Mouse (Mus musculus) lung, embryonic 15.5 days (tissue): ENCODE data around the gene Rab8a. TPM values are rescaled to one million over a fixed set of nuclear protein-coding genes. Genes with fewer than 3 reads are reported as not detected.

ENCODE experiments used
- ATAC-seq: fragments of 200-750 bp; cut with Nextera tagmentation; 2 replicates; pipeline ENCODE4 v1.8.0; 2017; ENCODE audit warnings: moderate number of reproducible peaks, borderline replicate concordance; ENCODE audit not compliant: low FRiP score, low TSS enrichment; ENCODE audit errors: extremely low read depth
- H3K27ac ChIP-seq: fragments of 300-500 bp; sonication (generic); 2 replicates; pipeline ENCODE4 v1.5.1; 2015; ENCODE audit warnings: moderate library complexity, mild to moderate bottlenecking, inconsistent platforms
- H3K27me3 ChIP-seq: fragments of 300-500 bp; sonication (generic); 2 replicates; pipeline ENCODE4 v1.6.1; 2015; ENCODE audit warnings: inconsistent platforms
- H3K36me3 ChIP-seq: fragments of 300-500 bp; sonication (generic); 2 replicates; pipeline ENCODE4 v1.6.1; 2015; ENCODE audit warnings: inconsistent platforms
- H3K4me1 ChIP-seq: fragments of 300-500 bp; sonication (generic); 2 replicates; pipeline ENCODE4 v1.6.1; 2015; ENCODE audit warnings: inconsistent platforms
- H3K4me2 ChIP-seq: fragments of 300-500 bp; sonication (generic); 2 replicates; pipeline ENCODE4 v1.6.1; 2015; ENCODE audit warnings: inconsistent platforms, mild to moderate bottlenecking, moderate library complexity
- H3K4me3 ChIP-seq: fragments of 300-500 bp; sonication (generic); 2 replicates; pipeline ENCODE4 v1.5.1; 2015; ENCODE audit warnings: mild to moderate bottlenecking, inconsistent platforms
- H3K9ac ChIP-seq: fragments of 300-500 bp; sonication (generic); 2 replicates; pipeline ENCODE4 v1.6.1; 2015; ENCODE audit warnings: inconsistent platforms
- H3K9me3 ChIP-seq: fragments of 300-500 bp; sonication (generic); 2 replicates; pipeline ENCODE4 v1.6.1; 2016; ENCODE audit warnings: inconsistent platforms
- WGBS: fragments of 180-500 bp; shearing (Covaris S2); methylation state at CpG from one replicate; pipeline ENCODE4 v1.1.7; 2015; 5-methylcytosine and 5-hydroxymethylcytosine counted together
- polyA plus RNA-seq: library from polyadenylated mRNA; unstranded; fragments of >200 nt; fragmentation: Nextera tagmentation; extraction: Ambion mirVana; gene quantifications from 2 replicates; pipeline ENCODE4 v1.2.1, GENCODE M21; 2015

Gene Rab8a
- polyA plus RNA-seq, 1 experiment from 2014 or later, result 118 TPM

DNA sequence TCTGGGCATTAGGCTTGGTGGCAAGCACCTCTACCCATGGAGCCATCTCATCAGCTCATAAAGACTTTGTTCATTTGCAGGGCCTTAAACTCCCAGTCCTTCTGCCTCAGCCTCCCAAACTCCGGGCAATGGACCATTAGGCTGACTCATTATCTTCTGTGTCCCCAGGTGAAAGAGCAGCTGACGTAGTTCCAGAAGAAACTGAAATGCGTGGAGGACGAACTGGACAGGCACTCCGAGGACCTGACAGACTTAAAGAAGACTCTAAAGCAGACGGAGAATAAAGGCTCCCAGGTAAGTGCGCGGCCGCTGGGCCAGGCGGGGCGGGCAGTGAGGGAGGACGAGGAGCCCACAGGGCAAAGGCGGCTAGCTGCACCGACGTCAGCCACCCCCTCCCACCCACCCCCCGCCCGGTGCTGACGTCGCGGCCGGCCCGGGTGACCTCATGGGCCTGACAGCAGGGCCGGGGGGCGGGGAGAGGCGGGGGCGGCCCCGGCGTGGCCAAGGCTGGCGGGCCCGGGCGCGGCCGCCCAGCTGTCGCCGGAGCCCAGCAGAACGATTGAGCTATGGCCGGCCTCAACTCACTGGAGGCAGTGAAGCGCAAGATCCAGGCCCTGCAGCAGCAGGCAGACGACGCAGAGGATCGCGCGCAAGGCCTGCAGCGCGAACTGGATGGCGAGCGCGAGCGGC is 26.1 kb upstream of the Rab8a start, which contains the start of gene Tpm4:
Tpm4 (plus strand) TSS at position 220 of the 690 bp plus-strand sequence.
- WGBS, result 1% methylated on average over 39 of the region's 49 CpGs
- peak within 1 kb of the TSS; percentile 86 for H3K4me3 ChIP-seq
- no peaks in the 10 kb centered on the region for H3K27me3 ChIP-seq
- H3K4me2 ChIP-seq, result peak within 1 kb of the TSS; percentile 70
- peak within 1 kb of the TSS; percentile 100 for H3K27ac ChIP-seq
- no peaks in the 10 kb centered on the region for H3K9me3 ChIP-seq
- peak; percentile 83 for ATAC-seq
- H3K9ac ChIP-seq, result peak within 1 kb of the TSS; percentile 99
- H3K36me3 ChIP-seq, result peaks cover 23% of the 10 kb centered on the region
- peaks cover 34% of the 10 kb centered on the region for H3K4me1 ChIP-seq

DNA sequence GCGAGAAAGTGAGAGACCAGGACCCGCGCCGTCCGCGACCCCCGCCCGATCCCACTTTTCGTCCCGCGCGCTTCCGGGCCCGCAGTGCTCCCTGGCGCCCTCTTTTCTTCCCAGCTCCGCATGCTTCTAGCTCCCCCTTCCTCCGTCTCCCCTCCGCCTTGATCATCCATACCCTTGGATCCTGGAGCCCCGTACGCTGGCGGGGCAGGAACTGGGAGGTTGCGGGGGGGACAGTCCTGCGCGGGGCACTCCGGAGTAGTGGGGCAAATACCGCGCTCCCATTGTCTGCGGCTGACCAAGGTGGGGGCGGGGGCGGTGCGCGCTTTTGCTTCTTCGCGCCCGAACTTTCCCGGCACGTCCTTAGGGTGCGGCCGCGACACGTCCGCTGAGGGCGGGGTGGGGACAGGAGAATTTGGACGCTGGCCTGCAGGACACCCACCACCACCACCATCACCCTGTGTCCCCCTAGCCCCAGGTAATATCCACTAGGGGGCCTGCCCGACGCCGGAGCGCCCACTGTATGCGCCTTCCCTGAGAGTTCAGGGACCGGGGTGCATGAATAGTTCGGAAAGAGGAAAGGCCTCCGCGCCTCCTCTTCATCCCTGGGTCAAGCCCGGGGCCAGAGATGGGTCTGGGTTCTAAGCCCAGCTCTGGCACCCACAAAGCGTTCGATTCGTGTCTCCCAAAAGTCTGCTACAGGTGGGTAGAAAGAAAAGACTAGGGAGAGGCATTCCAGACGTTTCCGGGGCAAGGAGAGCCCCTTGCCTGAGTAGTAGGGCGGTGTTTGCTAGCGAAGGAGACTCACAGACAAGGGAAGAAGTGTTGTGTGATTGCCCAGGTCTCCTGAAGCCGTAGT is 25.3 kb upstream of the Rab8a start:
- Histone ChIP-seq H3K9me3 (no peaks in the 10 kb centered on the region), H3K27me3 (no peaks in the 10 kb centered on the region), H3K4me2 (peak overlapping the region; percentile 70), H3K4me3 (peak overlapping the region; percentile 86), H3K4me1 (peaks cover 34% of the 10 kb centered on the region), H3K36me3 (peaks cover 30% of the 10 kb centered on the region), H3K27ac (peak overlapping the region; percentile 100), H3K9ac (peak overlapping the region; percentile 99)
- peak; percentile 53 for ATAC-seq
- under 1% methylated on average over 44 of the region's 62 CpGs for WGBS

- no peaks in the 10 kb centered on the region for H3K9me3 ChIP-seq
- ATAC-seq, result peak; percentile 78
Observed at GRCm38 (mm10) chr8:72136302-72136978, 24.6 kb upstream of the Rab8a start.

GRCm38 (mm10) chr8:72137431-72137830 is 23.6 kb upstream of the Rab8a start:
- H3K27me3 ChIP-seq, result no peaks in the 10 kb centered on the region
- H3K9ac ChIP-seq, result 0 out of 2 replicates have a peak overlapping the region, but pooled peaks have one; percentile 15

More at GRCm38 (mm10) chr8:72136302-72136978, 24.6 kb upstream of the Rab8a start:
- no peaks in the 10 kb centered on the region for H3K27me3 ChIP-seq
- peak overlapping the region; percentile 99 for H3K9ac ChIP-seq
- H3K4me3 ChIP-seq, result peak overlapping the region; percentile 86
- peak overlapping the region; percentile 70 for H3K4me2 ChIP-seq
- peaks cover 37% of the 10 kb centered on the region for H3K36me3 ChIP-seq
- WGBS, result under 1% methylated on average over 18 of the region's 18 CpGs
- peaks cover 34% of the 10 kb centered on the region for H3K4me1 ChIP-seq
- H3K27ac ChIP-seq, result peak overlapping the region; percentile 100

GRCm38 (mm10) chr8:72138456-72138855 is 22.5 kb upstream of the Rab8a start:
- no peak overlapping the region for H3K27ac ChIP-seq
- peaks cover 21% of the 10 kb centered on the region for H3K4me1 ChIP-seq
- H3K9me3 ChIP-seq, result no peaks in the 10 kb centered on the region
- peaks cover 57% of the 10 kb centered on the region for H3K36me3 ChIP-seq
- 94% methylated on average over 5 of the region's 5 CpGs for WGBS
- no peaks in the 10 kb centered on the region for H3K27me3 ChIP-seq
- no peak overlapping the region for H3K4me2 ChIP-seq
- H3K9ac ChIP-seq, result no peak overlapping the region
- no peak for ATAC-seq
- H3K4me3 ChIP-seq, result no peak overlapping the region

More at GRCm38 (mm10) chr8:72137431-72137830, 23.6 kb upstream of the Rab8a start:
- Histone ChIP-seq H3K4me2 (peak overlapping the region; percentile 70), H3K36me3 (peaks cover 47% of the 10 kb centered on the region), H3K27ac (peak overlapping the region; percentile 100), H3K4me1 (peaks cover 31% of the 10 kb centered on the region), H3K4me3 (peak overlapping the region; percentile 86), H3K9me3 (no peaks in the 10 kb centered on the region)
- WGBS, result 66% methylated on average over 2 of the region's 2 CpGs
- no peak for ATAC-seq

DNA sequence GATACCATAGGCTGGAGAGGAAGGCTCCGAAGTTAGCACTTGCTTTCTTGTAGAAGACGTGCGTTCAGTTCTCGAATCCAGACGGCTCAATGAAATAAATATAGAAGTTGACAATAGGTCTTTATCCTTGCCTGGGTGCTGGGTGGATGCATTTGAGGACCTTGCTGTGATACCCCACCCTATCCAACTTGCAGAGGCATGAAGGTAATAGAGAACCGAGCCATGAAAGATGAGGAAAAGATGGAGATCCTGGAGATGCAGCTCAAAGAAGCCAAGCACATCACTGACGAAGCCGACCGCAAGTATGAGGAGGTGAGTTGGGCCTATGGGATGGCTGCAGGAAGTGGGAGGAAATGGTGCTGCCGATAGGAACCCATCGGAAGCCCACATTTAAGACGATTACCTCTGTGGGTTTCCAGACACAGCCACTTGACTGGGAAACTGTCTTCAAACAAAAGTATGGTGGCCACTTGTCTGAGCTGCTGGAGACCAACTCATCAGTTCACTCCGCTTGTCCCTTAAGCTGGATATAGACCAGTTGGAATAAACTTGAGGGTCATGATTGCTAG is 17.7 kb upstream of the Rab8a start:
- no peak overlapping the region for H3K4me3 ChIP-seq
- peaks cover 97% of the 10 kb centered on the region for H3K36me3 ChIP-seq
- H3K9ac ChIP-seq, result no peak overlapping the region
- H3K27ac ChIP-seq, result no peak overlapping the region
- H3K27me3 ChIP-seq, result no peaks in the 10 kb centered on the region
- H3K4me2 ChIP-seq, result no peak overlapping the region
- WGBS, result 87% methylated on average over 13 of the region's 13 CpGs
- no peaks in the 10 kb centered on the region for H3K9me3 ChIP-seq
- ATAC-seq, result no peak
- H3K4me1 ChIP-seq, result no peaks in the 10 kb centered on the region

DNA sequence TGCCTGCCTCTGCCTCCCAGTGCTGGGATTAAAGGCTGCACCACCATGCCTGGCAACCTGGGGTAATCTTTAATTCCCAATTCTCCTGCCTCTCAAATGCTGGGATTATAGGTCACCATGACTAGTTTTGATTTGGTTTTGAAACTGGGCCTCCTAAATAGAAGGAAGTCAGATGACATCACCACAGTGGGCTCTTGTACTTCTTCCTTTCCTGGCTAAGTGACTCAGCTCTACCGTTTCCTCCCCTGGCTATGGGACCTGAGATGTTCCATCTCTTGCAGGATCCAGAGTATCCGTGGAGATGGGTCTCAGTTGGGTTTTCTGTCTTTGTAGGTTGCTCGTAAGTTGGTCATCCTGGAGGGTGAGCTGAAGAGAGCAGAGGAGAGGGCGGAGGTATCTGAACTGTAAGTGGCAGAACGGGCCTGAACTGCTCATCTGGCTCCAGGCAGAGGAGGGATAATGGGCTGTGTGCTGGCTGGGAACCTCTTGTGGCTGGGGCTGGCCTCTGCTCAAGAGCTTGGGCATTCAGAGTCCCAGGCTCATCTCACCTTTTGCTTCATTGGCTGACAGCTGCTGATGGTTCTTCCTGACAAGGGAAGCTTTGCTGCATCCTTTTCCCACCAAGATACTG is 16.5 kb upstream of the Rab8a start:
- H3K4me2 ChIP-seq, result no peak overlapping the region
- no peaks in the 10 kb centered on the region for H3K9me3 ChIP-seq
- no peak overlapping the region for H3K4me3 ChIP-seq
- no peaks in the 10 kb centered on the region for H3K27me3 ChIP-seq
- 84% methylated on average over 5 of the region's 5 CpGs for WGBS
- H3K4me1 ChIP-seq, result no peaks in the 10 kb centered on the region
- ATAC-seq, result no peak
- H3K9ac ChIP-seq, result no peak overlapping the region
- peaks cover 94% of the 10 kb centered on the region for H3K36me3 ChIP-seq
- H3K27ac ChIP-seq, result no peak overlapping the region

DNA sequence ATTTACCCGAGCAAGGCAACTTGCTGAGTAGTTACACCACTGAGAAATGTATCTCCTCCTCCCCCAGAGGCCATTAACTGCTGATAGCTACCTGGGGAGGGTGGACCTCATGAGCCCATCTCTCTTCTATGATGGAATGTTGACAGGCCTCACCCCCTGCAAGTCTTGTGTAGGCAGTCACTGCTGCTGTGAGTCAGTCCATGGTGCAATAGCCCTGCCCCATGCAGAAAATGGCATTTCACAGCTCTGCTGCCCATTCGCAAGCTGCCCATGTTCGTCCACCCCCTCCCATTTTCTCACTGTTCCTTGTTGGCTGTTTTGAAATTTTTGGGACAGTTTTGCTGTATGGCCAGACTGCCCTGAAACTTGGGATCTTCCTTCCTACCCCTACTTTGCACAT is 15.5 kb upstream of the Rab8a start:
- H3K36me3 ChIP-seq, result peaks cover 94% of the 10 kb centered on the region
- no peaks in the 10 kb centered on the region for H3K9me3 ChIP-seq
- no peak overlapping the region for H3K9ac ChIP-seq
- ATAC-seq, result no peak; the same call in 1 of the 2 replicates
- H3K27me3 ChIP-seq, result no peaks in the 10 kb centered on the region
- no peak overlapping the region for H3K4me2 ChIP-seq
- H3K4me3 ChIP-seq, result no peak overlapping the region
- no peak overlapping the region for H3K27ac ChIP-seq
- H3K4me1 ChIP-seq, result no peaks in the 10 kb centered on the region
- 83% methylated on average over 3 of the region's 3 CpGs for WGBS

- Histone ChIP-seq H3K9me3 (no peaks in the 10 kb centered on the region), H3K4me1 (no peaks in the 10 kb centered on the region), H3K4me3 (no peak overlapping the region), H3K27ac (no peak overlapping the region), H3K9ac (no peak overlapping the region), H3K27me3 (no peaks in the 10 kb centered on the region), H3K4me2 (no peak overlapping the region), H3K36me3 (peaks cover 95% of the 10 kb centered on the region)
- ATAC-seq, result no peak
- WGBS, result 62% methylated on average over 1 of the region's 1 CpGs
Observed at GRCm38 (mm10) chr8:72146056-72146455, 14.9 kb upstream of the Rab8a start.

DNA sequence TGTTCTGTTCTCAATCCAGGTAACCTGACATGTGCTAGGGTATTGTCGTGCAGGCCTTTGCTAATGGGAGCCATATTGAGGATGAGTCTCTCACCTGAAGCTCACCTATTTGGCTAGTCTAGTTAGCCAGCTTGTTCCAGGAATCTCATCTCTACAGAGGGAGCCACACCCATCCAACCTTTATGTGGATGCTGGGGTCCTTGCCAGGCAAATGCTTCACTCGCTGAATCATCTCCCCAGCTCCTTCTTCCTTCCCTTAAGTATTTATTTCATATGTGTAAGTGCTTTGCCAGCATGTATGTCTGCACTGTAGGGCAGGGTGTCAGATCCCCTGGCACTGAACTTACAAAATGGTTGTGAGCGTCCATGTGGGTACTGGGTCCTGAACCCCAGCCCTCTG is 14.4 kb upstream of the Rab8a start:
- H3K9me3 ChIP-seq, result no peaks in the 10 kb centered on the region
- no peak overlapping the region for H3K27ac ChIP-seq
- no peak overlapping the region for H3K4me2 ChIP-seq
- no peak overlapping the region for H3K9ac ChIP-seq
- 81% methylated on average over 3 of the region's 3 CpGs for WGBS
- H3K36me3 ChIP-seq, result peaks cover 95% of the 10 kb centered on the region
- H3K27me3 ChIP-seq, result no peaks in the 10 kb centered on the region
- no peak overlapping the region for H3K4me3 ChIP-seq
- no peak for ATAC-seq
- no peaks in the 10 kb centered on the region for H3K4me1 ChIP-seq

DNA sequence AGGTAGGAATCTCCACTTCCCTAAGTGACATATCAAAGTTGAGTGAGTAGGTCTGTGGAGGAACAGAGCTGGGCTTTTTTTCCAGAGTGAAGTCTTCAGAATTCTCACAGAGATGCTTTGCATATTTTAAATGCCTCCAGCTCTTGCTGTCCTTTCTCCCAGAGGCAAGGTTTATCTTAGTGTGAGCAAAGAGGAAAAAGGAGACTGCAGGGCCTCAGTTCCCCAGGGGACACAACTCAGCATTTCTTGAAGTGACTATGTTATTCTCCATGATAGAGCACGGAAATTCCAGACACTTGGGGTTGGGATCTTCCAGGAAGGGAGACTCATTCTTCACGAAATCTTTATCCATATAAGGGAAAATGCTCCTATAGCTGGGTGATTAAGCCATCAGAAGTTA is 13.7 kb upstream of the Rab8a start:
- Histone ChIP-seq H3K27me3 (no peaks in the 10 kb centered on the region), H3K4me3 (no peak overlapping the region), H3K4me1 (no peaks in the 10 kb centered on the region), H3K9ac (no peak overlapping the region), H3K27ac (no peak overlapping the region), H3K4me2 (no peak overlapping the region), H3K9me3 (no peaks in the 10 kb centered on the region), H3K36me3 (peaks cover 95% of the 10 kb centered on the region)
- no peak for ATAC-seq
- 54% methylated on average over 2 of the region's 2 CpGs for WGBS
